Mouse (Mus musculus) testis, postnatal 14 days (tissue): ENCODE measurements around the gene Tcf20.
"Not testable (repeated sequence)": the region's sequence is repeated elsewhere in the genome, so short reads cannot be mapped to it uniquely, and the experiment has no call there.

Experiments
- DNase-seq: peaks from one replicate; pipeline ENCODE4 v3.0.0; 2021; ENCODE audit warnings: low spot score

The Tcf20 gene

GRCm38 (mm10) chr15:82898740-82899675 is 88.7 kb downstream of the Tcf20 start:
- peak; percentile 79 for DNase-seq

- no peak for DNase-seq
Measured at GRCm38 (mm10) chr15:82898141-82898739, 89.4 kb downstream of the Tcf20 start.

GRCm38 (mm10) chr15:82896336-82896735 is 91.3 kb downstream of the Tcf20 start:
- no peak for DNase-seq

GRCm38 (mm10) chr15:82890470-82890869 is 97.2 kb downstream of the Tcf20 start:
- no peak for DNase-seq

GRCm38 (mm10) chr15:82889426-82889825 is 98.2 kb downstream of the Tcf20 start:
- no peak for DNase-seq

GRCm38 (mm10) chr15:82888466-82888865 is 99.2 kb downstream of the Tcf20 start:
- no peak for DNase-seq

GRCm38 (mm10) chr15:82877309-82877708 is 110.4 kb downstream of the Tcf20 start:
- DNase-seq: no peak

GRCm38 (mm10) chr15:82876863-82877262 is 110.8 kb downstream of the Tcf20 start:
- DNase-seq: no peak

- DNase-seq: no peak
Measured at GRCm38 (mm10) chr15:82872037-82872436, 115.6 kb downstream of the Tcf20 start.

GRCm38 (mm10) chr15:82866286-82866685 is 121.4 kb downstream of the Tcf20 start:
- not testable (repeated sequence) for DNase-seq

- DNase-seq: no peak
Measured at GRCm38 (mm10) chr15:82863674-82864073, 124.0 kb downstream of the Tcf20 start.

- DNase-seq: peak; percentile 39
Measured at GRCm38 (mm10) chr15:82856652-82857378, 130.9 kb downstream of the Tcf20 start.

- DNase-seq: no peak
Measured at GRCm38 (mm10) chr15:82856065-82856464, 131.6 kb downstream of the Tcf20 start.

- DNase-seq: no peak
Measured at GRCm38 (mm10) chr15:82839146-82839545, 148.5 kb downstream of the Tcf20 start.

GRCm38 (mm10) chr15:82829917-82830316 is 157.8 kb downstream of the Tcf20 start:
- DNase-seq: no peak

GRCm38 (mm10) chr15:82825866-82826265 is 161.8 kb downstream of the Tcf20 start:
- no peak for DNase-seq

- no peak for DNase-seq
Measured at GRCm38 (mm10) chr15:82822347-82822746, 165.3 kb downstream of the Tcf20 start.

- DNase-seq: no peak
Measured at GRCm38 (mm10) chr15:82821657-82822056, 166.0 kb downstream of the Tcf20 start.

GRCm38 (mm10) chr15:82815296-82815695 is 172.4 kb downstream of the Tcf20 start:
- DNase-seq: no peak

GRCm38 (mm10) chr15:82814806-82815205 is 172.9 kb downstream of the Tcf20 start:
- DNase-seq: peak; percentile 15

GRCm38 (mm10) chr15:82814321-82814720 is 173.4 kb downstream of the Tcf20 start:
- no peak for DNase-seq

- no peak for DNase-seq
Measured at GRCm38 (mm10) chr15:82810556-82810955, 177.1 kb downstream of the Tcf20 start.

- DNase-seq: no peak
Measured at GRCm38 (mm10) chr15:82809511-82809910, 178.2 kb downstream of the Tcf20 start.
